In the genomic region with DNA sequence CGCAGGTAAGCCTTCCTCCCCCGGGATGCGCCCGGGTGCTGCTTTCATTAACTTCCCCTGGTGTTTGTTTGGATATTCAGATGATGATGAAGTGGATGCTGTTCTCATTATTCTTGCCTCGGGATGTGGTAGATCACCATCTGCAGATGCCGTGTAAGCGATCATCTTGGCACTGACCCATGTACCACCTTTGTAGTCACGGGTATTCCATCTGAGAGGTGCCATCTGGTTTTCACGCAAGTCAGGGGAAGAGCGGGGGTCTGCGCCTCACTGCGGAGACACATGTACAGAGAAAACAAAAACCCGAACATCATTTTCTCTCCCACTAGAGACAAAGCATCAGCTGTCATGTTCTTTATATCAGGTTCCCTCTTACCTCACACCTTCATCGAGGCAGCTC, we compare ENCODE assay signal across 15 mouse cellular contexts.
DNase-seq lines count a peak whose midpoint lies in the region; ATAC-seq lines count a peak whose summit lies in the region.
"Had no signal": no experiment of that assay in that cellular context is flagged by ENCODE, and none has a peak within 500 bp of the region (broad histone marks: within the 10 kb centered on the region; RNA-seq: fewer than 3 reads in every experiment).

No protein-coding gene starts in this region.

- no peak overlapping the region for H3K9ac ChIP-seq in forebrain, embryonic 13.5 days
- H3K9ac ChIP-seq in midbrain, embryonic 16.5 days (ENCODE audit: low read depth, low read length), result no peak overlapping the region
- no peak overlapping the region for H3K9ac ChIP-seq in midbrain, embryonic 14.5 days (replicated peaks; ENCODE audit: low read length)
- no peak overlapping the region for H3K9ac ChIP-seq in forebrain, embryonic 16.5 days (replicated peaks; ENCODE audit: low read depth, low read length)
- no peak overlapping the region for H3K9ac ChIP-seq in stomach, embryonic 16.5 days (ENCODE audit: low read length)
- H3K9ac ChIP-seq: intestine, embryonic 15.5 days; limb, embryonic 13.5 days; neural tube, embryonic 12.5 days had no signal

- peak; percentile 70; the same call in 1 of the 2 replicates for ATAC-seq in forebrain, embryonic 13.5 days
- no peak for ATAC-seq in midbrain, embryonic 16.5 days
- ATAC-seq in midbrain, embryonic 14.5 days (ENCODE audit: low FRiP score, low TSS enrichment), result no peak
- ATAC-seq in forebrain, embryonic 16.5 days, result no peak
- ATAC-seq in stomach, embryonic 16.5 days (ENCODE audit: insufficient read depth, low FRiP score), result no peak
- no peak for ATAC-seq in granulocyte monocyte progenitor cell, adult 5-6 weeks (replicated peaks; ENCODE audit: poor library complexity, severe bottlenecking)
- ATAC-seq: intestine, embryonic 15.5 days had no signal

- no peak overlapping the region for H3K27ac ChIP-seq in forebrain, embryonic 13.5 days
- no peak overlapping the region for H3K27ac ChIP-seq in forebrain, embryonic 10.5 days
- no peak overlapping the region for H3K27ac ChIP-seq in midbrain, embryonic 16.5 days (ENCODE audit: low read length)
- H3K27ac ChIP-seq in midbrain, embryonic 14.5 days (replicated peaks; ENCODE audit: low read depth, low read length), result no peak overlapping the region
- H3K27ac ChIP-seq in forebrain, embryonic 16.5 days (ENCODE audit: low read length), result no peak overlapping the region
- H3K27ac ChIP-seq in stomach, embryonic 16.5 days (ENCODE audit: low read length), result no peak overlapping the region
- H3K27ac ChIP-seq: heart, adult 2 months; intestine, embryonic 15.5 days; limb, embryonic 13.5 days; neural tube, embryonic 12.5 days had no signal

- no peaks in the 10 kb centered on the region for H3K9me3 ChIP-seq in forebrain, embryonic 13.5 days (replicated peaks)
- H3K9me3 ChIP-seq in forebrain, embryonic 10.5 days, result no peaks in the 10 kb centered on the region
- H3K9me3 ChIP-seq in midbrain, embryonic 16.5 days (replicated peaks; ENCODE audit: control insufficient read depth, low read length, poor library complexity, severe bottlenecking), result no peaks in the 10 kb centered on the region
- H3K9me3 ChIP-seq in midbrain, embryonic 14.5 days (ENCODE audit: control insufficient read depth, low read length), result no peaks in the 10 kb centered on the region
- no peaks in the 10 kb centered on the region for H3K9me3 ChIP-seq in forebrain, embryonic 16.5 days (ENCODE audit: control insufficient read depth, low read length)
- no peaks in the 10 kb centered on the region for H3K9me3 ChIP-seq in stomach, embryonic 16.5 days (replicated peaks; ENCODE audit: control insufficient read depth, low read length)
- H3K9me3 ChIP-seq: intestine, embryonic 15.5 days; limb, embryonic 13.5 days; megakaryocyte, embryonic 14.5 days; neural tube, embryonic 12.5 days had no signal

- H3K27me3 ChIP-seq in forebrain, embryonic 13.5 days, result no peaks in the 10 kb centered on the region
- H3K27me3 ChIP-seq in forebrain, embryonic 10.5 days (ENCODE audit: poor library complexity, severe bottlenecking), result no peaks in the 10 kb centered on the region
- H3K27me3 ChIP-seq in midbrain, embryonic 16.5 days (ENCODE audit: control insufficient read depth, insufficient read depth, low read depth, low read length), result no peaks in the 10 kb centered on the region
- H3K27me3 ChIP-seq in midbrain, embryonic 14.5 days (ENCODE audit: control insufficient read depth, insufficient read depth, low read length), result no peaks in the 10 kb centered on the region
- H3K27me3 ChIP-seq in forebrain, embryonic 16.5 days (replicated peaks; ENCODE audit: control insufficient read depth, insufficient read depth, low read length), result no peaks in the 10 kb centered on the region
- H3K27me3 ChIP-seq in stomach, embryonic 16.5 days (ENCODE audit: control insufficient read depth, insufficient read depth, low read length), result no peaks in the 10 kb centered on the region
- H3K27me3 ChIP-seq: intestine, embryonic 15.5 days; limb, embryonic 13.5 days; megakaryocyte, embryonic 14.5 days; neural tube, embryonic 12.5 days had no signal

- 73% methylated on average over 14 of the region's 14 CpGs for WGBS in forebrain, embryonic 13.5 days
- WGBS in forebrain, embryonic 10.5 days, result 89% methylated on average over 14 of the region's 14 CpGs
- 60% methylated on average over 14 of the region's 14 CpGs for WGBS in midbrain, embryonic 16.5 days
- WGBS in midbrain, embryonic 14.5 days, result 65% methylated on average over 14 of the region's 14 CpGs
- 56% methylated on average over 14 of the region's 14 CpGs for WGBS in forebrain, embryonic 16.5 days
- WGBS in stomach, embryonic 16.5 days, result 62% methylated on average over 14 of the region's 14 CpGs

- DNase-seq in forebrain, embryonic 10.5 days (ENCODE audit: extremely low spot score, low spot score), result no peak
- DNase-seq in midbrain, embryonic 14.5 days, result no peak
- no peak for DNase-seq in lung, postnatal 36 days
- DNase-seq: heart, adult 2 months; retina, postnatal 1 day; thymus, adult 18-20 months had no signal

- H3K36me3 ChIP-seq in forebrain, embryonic 13.5 days (ENCODE audit: poor library complexity, severe bottlenecking), result no peaks in the 10 kb centered on the region
- H3K36me3 ChIP-seq in forebrain, embryonic 10.5 days (replicated peaks), result no peaks in the 10 kb centered on the region
- H3K36me3 ChIP-seq in midbrain, embryonic 16.5 days (ENCODE audit: control insufficient read depth, insufficient read depth, low read length), result no peaks in the 10 kb centered on the region
- H3K36me3 ChIP-seq in midbrain, embryonic 14.5 days (ENCODE audit: control insufficient read depth, insufficient read depth, low read length), result no peaks in the 10 kb centered on the region
- H3K36me3 ChIP-seq in forebrain, embryonic 16.5 days (ENCODE audit: control insufficient read depth, insufficient read depth), result no peaks in the 10 kb centered on the region
- H3K36me3 ChIP-seq in stomach, embryonic 16.5 days (ENCODE audit: control insufficient read depth, insufficient read depth, low read length), result no peaks in the 10 kb centered on the region
- H3K36me3 ChIP-seq: intestine, embryonic 15.5 days; limb, embryonic 13.5 days; neural tube, embryonic 12.5 days had no signal

- no peak overlapping the region for H3K4me3 ChIP-seq in forebrain, embryonic 13.5 days
- H3K4me3 ChIP-seq in forebrain, embryonic 10.5 days, result no peak overlapping the region
- H3K4me3 ChIP-seq in midbrain, embryonic 16.5 days (ENCODE audit: low read depth, low read length), result no peak overlapping the region
- no peak overlapping the region for H3K4me3 ChIP-seq in midbrain, embryonic 14.5 days (replicated peaks; ENCODE audit: low read depth, low read length)
- no peak overlapping the region for H3K4me3 ChIP-seq in forebrain, embryonic 16.5 days (replicated peaks; ENCODE audit: low read length)
- H3K4me3 ChIP-seq in stomach, embryonic 16.5 days (replicated peaks; ENCODE audit: low read length), result no peak overlapping the region
- H3K4me3 ChIP-seq: heart, adult 2 months; intestine, embryonic 15.5 days; limb, embryonic 13.5 days; megakaryocyte, embryonic 14.5 days; neural tube, embryonic 12.5 days had no signal

- H3K4me1 ChIP-seq in forebrain, embryonic 13.5 days, result no peaks in the 10 kb centered on the region
- no peaks in the 10 kb centered on the region for H3K4me1 ChIP-seq in forebrain, embryonic 10.5 days
- H3K4me1 ChIP-seq in midbrain, embryonic 16.5 days (ENCODE audit: control insufficient read depth, insufficient read depth, low read length), result no peaks in the 10 kb centered on the region
- no peaks in the 10 kb centered on the region for H3K4me1 ChIP-seq in midbrain, embryonic 14.5 days (ENCODE audit: control insufficient read depth, insufficient read depth, low read length)
- peaks cover 6% of the 10 kb centered on the region for H3K4me1 ChIP-seq in forebrain, embryonic 16.5 days (replicated peaks; ENCODE audit: control insufficient read depth, insufficient read depth, low read length)
- peaks cover 9% of the 10 kb centered on the region; the same call in 1 of the 2 replicates for H3K4me1 ChIP-seq in stomach, embryonic 16.5 days (ENCODE audit: control insufficient read depth, insufficient read depth, low read length)
- H3K4me1 ChIP-seq: intestine, embryonic 15.5 days; limb, embryonic 13.5 days; megakaryocyte, embryonic 14.5 days had no signal

- no peak overlapping the region for H3K4me2 ChIP-seq in forebrain, embryonic 13.5 days
- 0 out of 2 replicates have a peak overlapping the region, but pooled peaks have one; percentile 13 for H3K4me2 ChIP-seq in midbrain, embryonic 16.5 days (ENCODE audit: low read length)
- H3K4me2 ChIP-seq in midbrain, embryonic 14.5 days (ENCODE audit: low read length), result no peak overlapping the region
- H3K4me2 ChIP-seq in forebrain, embryonic 16.5 days (ENCODE audit: low read length), result peak overlapping the region; percentile 25
- H3K4me2 ChIP-seq in stomach, embryonic 16.5 days (ENCODE audit: low read depth, low read length), result peak overlapping the region; percentile 10; the same call in 1 of the 2 replicates
- H3K4me2 ChIP-seq: intestine, embryonic 15.5 days; limb, embryonic 13.5 days; neural tube, embryonic 12.5 days had no signal

Comparison
In these comparisons a context has a peak if more than half of its experiments do, and no peak if none do; other contexts are left out.
1. H3K4me2 ChIP-seq: peak in midbrain, embryonic 16.5 days (single experiment), forebrain, embryonic 16.5 days (single experiment) and stomach, embryonic 16.5 days (single experiment); none in forebrain, embryonic 13.5 days (single experiment) and midbrain, embryonic 14.5 days (single experiment).